Mouse (Mus musculus) heart, embryonic 15.5 days (tissue): ENCODE measurements around the gene Epgn. TPM values are rescaled to one million over a fixed set of nuclear protein-coding genes. Genes with fewer than 3 reads are reported as not detected.

Experiments
- ATAC-seq: fragments of 200-750 bp; cut with Nextera tagmentation; replicated peaks from 2 replicates; pipeline ENCODE4 v1.8.0; 2017; ENCODE audit warnings: low read depth, moderate TSS enrichment; ENCODE audit not compliant: insufficient number of reproducible peaks, insufficient read depth, low FRiP score
- H3K27ac ChIP-seq: fragments of 300-500 bp; sonication (generic); 2 replicates; pipeline ENCODE4 v1.5.1; 2015; ENCODE audit warnings: mild to moderate bottlenecking, inconsistent platforms
- H3K27me3 ChIP-seq: fragments of 300-500 bp; sonication (generic); 2 replicates; pipeline ENCODE4 v1.6.1; 2015; ENCODE audit warnings: inconsistent platforms
- H3K36me3 ChIP-seq: fragments of 300-500 bp; sonication (generic); 2 replicates; pipeline ENCODE4 v1.6.1; 2015; ENCODE audit warnings: mild to moderate bottlenecking, inconsistent platforms
- H3K4me1 ChIP-seq: fragments of 300-500 bp; sonication (generic); replicated peaks from 2 replicates; pipeline ENCODE4 v1.6.1; 2015; ENCODE audit warnings: inconsistent platforms
- H3K4me2 ChIP-seq: fragments of 300-500 bp; sonication (generic); 2 replicates; pipeline ENCODE4 v1.6.1; 2015; ENCODE audit warnings: inconsistent platforms, mild to moderate bottlenecking, moderate library complexity
- H3K4me3 ChIP-seq: fragments of 300-500 bp; sonication (generic); 2 replicates; pipeline ENCODE4 v1.5.1; 2015; ENCODE audit warnings: mild to moderate bottlenecking, inconsistent platforms
- H3K9ac ChIP-seq: fragments of 300-500 bp; sonication (generic); 2 replicates; pipeline ENCODE4 v1.6.1; 2015; ENCODE audit warnings: mild to moderate bottlenecking, inconsistent platforms
- H3K9me3 ChIP-seq: fragments of 300-500 bp; sonication (generic); replicated peaks from 2 replicates; pipeline ENCODE4 v1.6.1; 2016; ENCODE audit warnings: inconsistent platforms
- WGBS: fragments of 180-500 bp; shearing (Covaris S2); methylation state at CpG from one replicate; pipeline ENCODE4 v1.1.7; 2015; ENCODE audit warnings: mixed read lengths; 5-methylcytosine and 5-hydroxymethylcytosine counted together
- polyA plus RNA-seq: library from polyadenylated mRNA; unstranded; fragments of >200 nt; fragmentation: Nextera tagmentation; extraction: Ambion mirVana; gene quantifications from 2 replicates; pipeline ENCODE4 v1.2.1, GENCODE M21; 2015

Epgn gene
- polyA plus RNA-seq: 0.14 and 0.15 TPM in 2 replicates

DNA sequence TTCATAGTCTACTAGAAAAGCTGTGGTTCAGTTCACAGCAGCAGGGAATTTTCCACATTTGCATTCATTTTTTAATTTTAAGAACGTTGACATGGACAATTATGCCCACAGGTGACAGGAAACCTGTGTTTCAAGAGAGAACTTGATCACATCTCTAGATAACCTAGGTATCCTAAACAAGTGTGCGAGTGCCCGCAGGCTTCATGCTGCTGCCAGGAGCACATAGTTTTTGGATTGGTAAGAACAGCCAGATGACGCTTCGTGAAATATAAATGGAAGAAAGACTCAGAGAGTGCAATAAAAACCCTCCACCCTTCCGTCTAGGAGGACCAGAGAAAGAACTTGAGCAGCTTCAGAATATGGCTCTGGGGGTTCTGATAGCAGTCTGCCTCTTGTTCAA, at the start of gene Epgn:
Gene Epgn (plus strand): TSS at position 301 of the 400 bp plus-strand sequence.
- Histone ChIP-seq H3K4me2 (no peak within 1 kb of the TSS), H3K9me3 (no peaks in the 10 kb centered on the region), H3K9ac (no peak within 1 kb of the TSS), H3K4me1 (no peaks in the 10 kb centered on the region), H3K4me3 (no peak within 1 kb of the TSS), H3K27ac (no peak within 1 kb of the TSS), H3K36me3 (no peaks in the 10 kb centered on the region), H3K27me3 (no peaks in the 10 kb centered on the region)
- WGBS: 77% methylated on average over 6 of the region's 6 CpGs
- no peak for ATAC-seq

DNA sequence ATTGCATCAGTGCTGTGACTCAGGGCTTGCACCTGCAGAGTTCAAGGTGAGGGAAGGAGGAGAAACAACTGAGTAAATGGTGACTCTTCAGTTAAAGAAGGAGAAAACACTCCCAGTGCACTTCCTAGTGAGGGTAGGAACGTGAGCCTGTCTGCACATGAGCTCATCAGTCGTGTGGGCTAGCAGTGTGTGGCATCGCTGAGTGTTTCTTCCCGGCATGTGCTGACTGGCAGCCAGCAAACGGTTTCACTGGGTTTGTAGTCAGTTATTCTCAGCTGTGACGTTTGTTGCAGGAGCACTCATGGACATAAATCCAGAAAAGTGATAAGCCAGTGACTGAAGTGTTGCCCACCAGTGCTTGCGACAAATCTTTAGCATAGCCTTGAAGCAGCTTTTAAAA, 47.0 kb upstream of the Epgn start:
- H3K27me3 ChIP-seq: no peaks in the 10 kb centered on the region
- no peaks in the 10 kb centered on the region for H3K36me3 ChIP-seq
- WGBS: 67% methylated on average over 7 of the region's 7 CpGs
- no peaks in the 10 kb centered on the region for H3K9me3 ChIP-seq
- no peak overlapping the region for H3K4me2 ChIP-seq
- no peaks in the 10 kb centered on the region for H3K4me1 ChIP-seq
- no peak overlapping the region for H3K27ac ChIP-seq
- no peak overlapping the region for H3K4me3 ChIP-seq
- no peak overlapping the region for H3K9ac ChIP-seq
- ATAC-seq: no peak

DNA sequence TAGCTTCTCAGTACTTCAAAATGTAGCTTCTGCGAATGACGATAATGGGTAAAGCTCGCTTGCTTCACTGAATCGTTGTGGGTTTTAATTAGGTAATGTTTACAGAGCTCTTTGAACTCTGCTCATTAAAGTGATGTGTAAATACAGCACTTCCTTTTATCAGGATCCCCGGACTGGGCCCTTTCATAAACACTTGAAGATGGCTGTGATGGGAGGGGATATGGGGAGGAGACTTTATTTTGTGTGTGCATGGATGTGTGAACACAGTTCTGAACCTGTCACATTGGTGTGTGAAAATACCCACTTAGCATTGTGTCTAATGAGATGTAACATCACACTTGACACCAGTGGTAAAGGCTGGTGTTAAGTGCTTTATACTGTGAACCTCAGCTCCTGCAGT, 39.7 kb upstream of the Epgn start:
- no peak overlapping the region for H3K9ac ChIP-seq
- 75% methylated on average over 5 of the region's 5 CpGs for WGBS
- no peaks in the 10 kb centered on the region for H3K27me3 ChIP-seq
- H3K4me3 ChIP-seq: no peak overlapping the region
- H3K36me3 ChIP-seq: no peaks in the 10 kb centered on the region
- no peak for ATAC-seq
- no peaks in the 10 kb centered on the region for H3K9me3 ChIP-seq
- no peak overlapping the region for H3K4me2 ChIP-seq
- no peak overlapping the region for H3K27ac ChIP-seq
- no peaks in the 10 kb centered on the region for H3K4me1 ChIP-seq

DNA sequence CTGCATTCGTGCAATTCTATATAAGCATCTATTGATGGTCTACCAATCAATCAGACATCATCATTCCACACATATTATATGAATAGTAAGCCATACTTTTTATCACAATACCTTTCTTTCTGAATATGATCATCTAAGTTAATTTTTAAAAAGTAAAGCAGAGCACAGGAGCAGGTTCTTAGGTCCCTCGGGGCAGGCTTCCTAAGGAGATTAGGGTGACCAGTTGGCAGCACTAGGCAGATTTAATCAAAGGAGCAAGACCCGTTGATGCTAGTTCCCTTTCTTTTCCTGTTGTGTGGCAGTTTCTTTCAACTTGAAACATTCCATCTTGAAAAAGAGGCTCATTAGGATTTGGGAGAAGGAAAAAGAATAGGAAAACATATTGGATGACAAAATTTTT, 39.1 kb upstream of the Epgn start:
- no peak for ATAC-seq
- H3K4me3 ChIP-seq: no peak overlapping the region
- no peak overlapping the region for H3K4me2 ChIP-seq
- no peaks in the 10 kb centered on the region for H3K9me3 ChIP-seq
- no peak overlapping the region for H3K27ac ChIP-seq
- no peaks in the 10 kb centered on the region for H3K27me3 ChIP-seq
- WGBS: 75% methylated on average over 3 of the region's 3 CpGs
- no peaks in the 10 kb centered on the region for H3K4me1 ChIP-seq
- no peak overlapping the region for H3K9ac ChIP-seq
- H3K36me3 ChIP-seq: no peaks in the 10 kb centered on the region

DNA sequence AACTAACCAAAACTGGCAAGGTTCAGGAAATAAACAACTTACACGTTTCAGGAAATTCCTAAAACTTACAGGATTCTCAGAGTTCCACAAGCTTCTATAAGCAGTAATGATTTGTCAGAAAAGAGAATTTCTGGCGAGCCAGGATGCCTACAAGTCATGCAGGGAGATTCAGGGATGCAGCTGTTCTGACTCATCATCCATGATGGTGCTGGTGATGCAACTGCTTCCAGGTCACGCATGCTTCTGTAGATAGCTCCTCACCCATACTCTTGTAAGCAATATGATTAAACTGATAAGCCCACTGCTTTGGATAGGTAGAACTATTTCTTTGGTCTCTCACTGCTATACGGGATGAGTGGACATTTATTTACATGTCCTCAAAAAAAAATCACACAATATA, 38.7 kb upstream of the Epgn start:
- Histone ChIP-seq H3K4me3 (no peak overlapping the region), H3K4me2 (no peak overlapping the region), H3K36me3 (no peaks in the 10 kb centered on the region), H3K27ac (no peak overlapping the region), H3K4me1 (no peaks in the 10 kb centered on the region), H3K9me3 (no peaks in the 10 kb centered on the region), H3K9ac (no peak overlapping the region), H3K27me3 (no peaks in the 10 kb centered on the region)
- WGBS: 87% methylated on average over 4 of the region's 4 CpGs
- no peak for ATAC-seq

DNA sequence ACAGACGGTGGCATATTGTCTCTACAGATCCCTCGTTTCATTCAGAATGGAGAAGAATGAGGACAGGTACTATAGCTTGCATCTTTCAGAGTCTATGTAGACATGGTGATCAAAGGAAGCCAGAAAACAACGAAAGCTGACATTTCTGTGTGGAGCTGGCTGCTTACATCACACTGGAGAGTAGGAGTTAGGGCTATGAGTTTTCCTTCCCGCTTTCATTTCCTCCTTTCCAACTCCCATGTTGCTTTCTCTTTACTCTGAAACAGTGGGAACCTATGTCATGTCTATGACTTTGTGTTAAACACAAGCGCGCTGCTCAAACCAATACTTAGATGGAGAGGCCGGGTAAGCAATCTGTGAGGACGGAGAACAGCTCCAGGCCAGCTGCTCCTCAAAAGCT, 27.3 kb upstream of the Epgn start:
- 89% methylated on average over 8 of the region's 8 CpGs for WGBS
- no peaks in the 10 kb centered on the region for H3K4me1 ChIP-seq
- H3K9ac ChIP-seq: no peak overlapping the region
- H3K27me3 ChIP-seq: no peaks in the 10 kb centered on the region
- H3K9me3 ChIP-seq: no peaks in the 10 kb centered on the region
- no peak for ATAC-seq
- no peak overlapping the region for H3K4me3 ChIP-seq
- no peak overlapping the region for H3K27ac ChIP-seq
- H3K4me2 ChIP-seq: no peak overlapping the region
- no peaks in the 10 kb centered on the region for H3K36me3 ChIP-seq

DNA sequence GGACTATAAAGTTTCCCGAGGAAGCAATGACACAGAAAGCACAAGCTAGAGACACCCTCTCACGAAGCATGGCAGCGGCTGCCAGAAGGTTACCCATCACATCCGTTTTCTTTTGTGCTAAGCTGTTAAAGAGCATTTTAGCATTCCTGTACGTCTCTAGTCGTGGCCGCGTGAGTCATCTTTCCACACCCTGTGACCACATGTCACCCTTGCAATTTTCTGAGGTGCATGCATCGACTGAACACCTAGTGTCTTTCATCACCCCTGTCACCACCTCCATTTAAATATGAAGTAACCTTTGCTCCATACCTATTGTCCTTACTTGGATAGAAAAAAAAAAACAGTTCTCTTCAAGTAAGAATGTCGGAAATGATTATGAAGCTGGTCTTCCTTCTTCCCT, 12.0 kb upstream of the Epgn start:
- no peak for ATAC-seq
- 49% methylated on average over 10 of the region's 10 CpGs for WGBS

DNA sequence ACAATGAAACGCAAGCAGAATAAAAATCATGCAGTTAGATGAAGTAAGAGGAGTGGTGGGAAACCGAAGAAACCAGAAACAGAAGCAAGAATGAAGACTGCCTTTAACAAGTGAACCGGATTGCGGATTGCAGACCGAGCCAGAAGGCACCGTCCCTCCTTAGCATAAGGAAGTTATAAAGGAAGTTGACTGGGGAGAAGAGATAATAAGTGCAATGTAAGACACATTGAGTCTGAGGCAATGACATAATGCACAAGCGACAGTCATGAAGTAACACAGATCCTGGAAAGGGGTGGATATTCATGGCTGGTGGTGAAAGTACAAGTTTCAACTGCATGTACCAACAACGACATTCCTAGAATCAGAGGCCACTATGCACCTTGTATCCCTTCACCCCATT, 4.2 kb upstream of the Epgn start:
- Histone ChIP-seq H3K4me2 (no peak overlapping the region), H3K9ac (no peak overlapping the region), H3K4me1 (no peaks in the 10 kb centered on the region), H3K27ac (no peak overlapping the region), H3K9me3 (no peaks in the 10 kb centered on the region), H3K4me3 (no peak overlapping the region), H3K27me3 (no peaks in the 10 kb centered on the region), H3K36me3 (no peaks in the 10 kb centered on the region)
- ATAC-seq: no peak; the same call in 1 of the 2 replicates
- 55% methylated on average over 8 of the region's 8 CpGs for WGBS

More for the DNA sequence above, 12.0 kb upstream of the Epgn start:
- no peak overlapping the region for H3K4me2 ChIP-seq
- H3K9me3 ChIP-seq: no peaks in the 10 kb centered on the region
- no peaks in the 10 kb centered on the region for H3K36me3 ChIP-seq
- no peaks in the 10 kb centered on the region for H3K27me3 ChIP-seq
- no peak overlapping the region for H3K9ac ChIP-seq
- no peak overlapping the region for H3K4me3 ChIP-seq
- H3K27ac ChIP-seq: no peak overlapping the region
- H3K4me1 ChIP-seq: no peaks in the 10 kb centered on the region

DNA sequence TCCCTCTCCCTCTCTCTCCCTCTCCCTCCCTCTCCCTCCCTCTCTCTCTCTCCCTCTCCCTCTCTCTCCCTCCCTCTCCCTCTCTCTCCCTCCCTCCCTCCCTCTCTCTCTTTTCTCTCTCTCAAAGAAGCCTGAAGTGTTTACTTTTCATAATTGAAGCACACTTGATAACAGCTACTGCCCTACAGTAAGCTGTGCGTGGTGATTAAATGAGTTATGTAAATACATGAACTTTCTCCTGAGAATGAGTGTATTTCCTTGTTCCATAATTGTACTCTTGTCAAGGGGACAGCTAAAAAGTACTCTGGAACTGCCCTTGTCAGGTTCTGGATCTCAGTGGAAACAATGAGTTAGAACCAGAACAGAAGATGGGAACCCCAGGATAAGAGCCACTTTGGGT, 576 bp downstream of the Epgn start:
- no peaks in the 10 kb centered on the region for H3K4me1 ChIP-seq
- H3K9ac ChIP-seq: no peak overlapping the region
- H3K4me3 ChIP-seq: no peak overlapping the region
- H3K36me3 ChIP-seq: no peaks in the 10 kb centered on the region
- H3K27me3 ChIP-seq: no peaks in the 10 kb centered on the region
- H3K9me3 ChIP-seq: no peaks in the 10 kb centered on the region
- ATAC-seq: no peak
- H3K4me2 ChIP-seq: no peak overlapping the region
- WGBS: 42% methylated on average over 1 of the region's 1 CpGs
- H3K27ac ChIP-seq: no peak overlapping the region

DNA sequence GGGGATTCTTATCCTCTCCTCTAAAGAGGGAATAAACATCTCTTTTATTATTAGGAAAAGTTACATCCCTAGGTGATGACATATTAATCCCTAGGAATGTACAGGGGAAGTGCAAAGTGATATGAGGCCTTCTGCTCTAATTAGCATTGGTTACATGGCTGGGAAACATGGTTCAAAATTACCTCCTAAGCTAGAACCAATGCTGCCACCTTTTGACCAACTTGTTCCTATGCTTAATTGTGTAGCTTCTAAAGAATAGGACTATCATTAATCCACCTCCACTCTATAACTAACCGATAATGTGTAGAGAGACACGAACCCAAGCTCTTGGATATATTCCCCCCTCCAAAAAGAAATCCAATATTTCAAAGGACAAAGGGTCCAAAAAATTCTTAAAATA, 3.4 kb downstream of the Epgn start:
- H3K36me3 ChIP-seq: no peaks in the 10 kb centered on the region
- H3K4me2 ChIP-seq: no peak overlapping the region
- H3K4me1 ChIP-seq: no peaks in the 10 kb centered on the region
- 68% methylated on average over 2 of the region's 2 CpGs for WGBS
- no peak for ATAC-seq
- no peaks in the 10 kb centered on the region for H3K27me3 ChIP-seq
- no peaks in the 10 kb centered on the region for H3K9me3 ChIP-seq
- H3K9ac ChIP-seq: no peak overlapping the region
- no peak overlapping the region for H3K27ac ChIP-seq
- H3K4me3 ChIP-seq: no peak overlapping the region

DNA sequence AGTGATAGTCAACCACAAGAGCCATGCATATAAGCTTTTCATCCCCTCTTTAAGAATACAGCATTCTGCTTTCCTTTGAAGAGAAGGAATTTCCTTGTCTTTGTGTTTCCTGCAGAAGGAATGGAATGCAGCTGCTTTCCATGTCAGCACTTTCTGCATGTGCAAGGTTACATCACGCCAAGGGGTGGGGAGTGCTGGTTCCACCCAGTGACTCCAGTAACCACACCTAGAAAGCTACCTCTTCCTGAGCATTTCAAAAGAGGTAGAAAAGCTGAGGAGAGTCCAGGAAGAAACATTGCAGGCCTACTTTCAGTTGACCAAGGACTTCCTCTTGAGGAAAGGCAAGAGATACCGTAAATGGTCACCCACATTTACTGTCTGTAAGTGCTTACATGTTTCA, 8.1 kb downstream of the Epgn start:
- H3K4me2 ChIP-seq: no peak overlapping the region
- peaks cover 5% of the 10 kb centered on the region for H3K4me1 ChIP-seq
- no peak for ATAC-seq
- H3K9ac ChIP-seq: no peak overlapping the region
- no peaks in the 10 kb centered on the region for H3K9me3 ChIP-seq
- 49% methylated on average over 2 of the region's 2 CpGs for WGBS
- H3K27ac ChIP-seq: no peak overlapping the region
- no peaks in the 10 kb centered on the region for H3K27me3 ChIP-seq
- H3K4me3 ChIP-seq: no peak overlapping the region
- no peaks in the 10 kb centered on the region for H3K36me3 ChIP-seq

DNA sequence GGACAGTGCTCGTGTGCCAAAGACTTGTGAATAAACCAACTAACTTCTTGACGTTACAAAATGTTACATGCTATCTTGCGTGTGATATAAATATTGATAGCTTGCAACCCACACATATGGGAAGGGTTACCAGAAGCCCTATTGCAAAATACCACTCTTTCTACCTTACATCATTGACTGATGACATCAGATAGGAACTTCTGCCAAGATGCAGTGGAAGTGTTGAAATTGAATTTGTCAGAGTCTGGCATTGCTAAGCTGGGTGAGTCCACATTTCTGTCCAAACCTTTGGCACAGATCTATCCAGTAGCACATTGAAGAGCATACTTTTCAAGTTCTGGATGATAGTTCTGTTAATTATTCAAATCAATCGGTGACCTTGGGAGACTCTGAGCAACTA, 9.4 kb downstream of the Epgn start:
- Histone ChIP-seq H3K4me2 (no peak overlapping the region), H3K27me3 (no peaks in the 10 kb centered on the region), H3K36me3 (no peaks in the 10 kb centered on the region), H3K9me3 (no peaks in the 10 kb centered on the region), H3K27ac (no peak overlapping the region), H3K9ac (no peak overlapping the region), H3K4me3 (no peak overlapping the region), H3K4me1 (peaks cover 5% of the 10 kb centered on the region)
- WGBS: 75% methylated on average over 4 of the region's 4 CpGs
- ATAC-seq: no peak
